Mouse (Mus musculus) liver, adult (tissue): ENCODE measurements around the gene Urm1.

Experiments
- GATA4 ChIP-seq: IDR thresholded peaks from 2 replicates; pipeline ENCODE4 v1.6.1; 2014; ENCODE audit warnings: mild to moderate bottlenecking, low read length; ENCODE audit not compliant: insufficient replicate concordance

The Urm1 gene

GRCm38 (mm10) chr2:29872581-29873295 lies 52.9 kb downstream of the Urm1 start:
- no peak for TF ChIP-seq GATA4

DNA sequence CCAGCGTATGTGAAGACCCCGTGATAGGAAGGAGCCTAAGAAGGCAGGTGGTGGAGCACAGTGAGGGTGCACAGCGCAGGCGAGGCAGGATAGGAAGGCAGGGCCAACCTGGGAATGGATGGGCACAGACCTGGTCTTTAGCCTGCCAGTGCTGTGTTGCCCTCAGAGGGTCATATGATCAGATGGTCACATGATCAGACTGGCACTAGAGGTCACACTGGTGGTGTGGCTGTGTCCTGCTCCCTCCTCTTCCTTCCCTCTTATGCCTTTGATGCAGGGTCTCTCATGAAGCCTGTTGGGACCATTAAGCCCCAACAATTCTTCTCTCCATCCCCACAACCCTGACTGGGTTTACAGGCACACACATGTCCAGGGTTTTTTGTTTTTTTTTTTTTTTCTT lies 53.9 kb downstream of the Urm1 start:
- no peak for TF ChIP-seq GATA4

DNA sequence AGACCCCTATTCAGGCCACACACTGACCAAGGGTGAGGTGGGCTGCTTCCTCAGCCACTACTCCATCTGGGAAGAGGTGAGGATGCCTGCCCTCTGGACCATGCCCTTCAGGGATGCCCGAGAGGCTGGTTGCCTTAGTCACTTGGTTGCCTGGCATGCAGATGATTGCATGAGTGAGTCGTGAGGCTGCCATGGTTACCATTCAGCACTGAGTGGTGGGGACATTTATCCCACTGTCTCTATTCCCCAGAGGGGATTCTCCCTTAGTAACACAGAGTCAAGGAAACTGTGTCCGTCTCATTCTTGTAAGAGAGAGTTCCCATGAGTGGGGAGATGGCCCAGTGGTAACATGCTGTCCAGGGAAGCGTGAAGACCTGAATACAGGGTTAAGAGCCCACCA lies 58.2 kb downstream of the Urm1 start:
- no peak for TF ChIP-seq GATA4

GRCm38 (mm10) chr2:29879191-29879590 lies 59.3 kb downstream of the Urm1 start:
- TF ChIP-seq GATA4 = no peak

DNA sequence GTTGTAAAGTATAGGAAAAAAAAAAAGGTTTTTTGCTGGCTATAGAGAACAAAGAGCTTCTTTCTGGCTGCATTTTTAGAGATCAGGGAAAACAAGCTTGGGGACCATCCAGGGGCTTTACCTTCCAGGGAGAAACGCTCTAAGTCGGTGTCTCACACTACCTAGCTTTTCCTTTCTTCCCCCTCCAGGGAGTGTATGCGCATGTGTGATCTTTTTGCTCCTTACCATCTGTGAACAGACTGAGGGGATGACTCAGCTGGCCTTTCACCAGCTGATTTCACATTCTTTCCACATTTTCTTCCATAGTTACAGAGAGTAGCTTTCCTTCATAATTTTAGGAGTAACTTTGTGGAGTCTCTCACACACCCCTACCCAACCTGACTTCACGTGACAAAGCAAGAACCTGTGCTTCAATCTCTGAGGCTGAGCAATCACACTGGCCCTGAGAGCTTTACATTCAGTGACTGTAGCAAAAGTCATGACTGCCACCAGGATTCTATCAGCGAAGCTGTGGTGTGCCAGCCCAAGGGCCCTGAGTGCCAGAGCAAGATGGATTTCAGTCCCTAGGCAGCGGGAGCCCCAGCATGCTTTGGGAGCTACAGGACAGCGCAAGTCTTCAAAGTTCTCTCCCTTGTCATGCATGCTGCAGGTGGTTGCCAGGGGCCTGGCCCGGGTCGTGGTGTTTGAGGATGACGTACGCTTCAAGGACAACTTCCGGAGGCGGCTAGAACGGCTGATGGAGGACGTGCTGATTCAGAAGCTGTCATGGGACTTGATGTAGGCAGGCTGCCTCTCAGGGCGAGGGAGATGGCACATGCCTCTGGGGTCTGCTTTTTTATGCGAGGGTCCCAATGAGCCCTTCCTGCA lies 60.3 kb downstream of the Urm1 start:
- no peak for TF ChIP-seq GATA4

DNA sequence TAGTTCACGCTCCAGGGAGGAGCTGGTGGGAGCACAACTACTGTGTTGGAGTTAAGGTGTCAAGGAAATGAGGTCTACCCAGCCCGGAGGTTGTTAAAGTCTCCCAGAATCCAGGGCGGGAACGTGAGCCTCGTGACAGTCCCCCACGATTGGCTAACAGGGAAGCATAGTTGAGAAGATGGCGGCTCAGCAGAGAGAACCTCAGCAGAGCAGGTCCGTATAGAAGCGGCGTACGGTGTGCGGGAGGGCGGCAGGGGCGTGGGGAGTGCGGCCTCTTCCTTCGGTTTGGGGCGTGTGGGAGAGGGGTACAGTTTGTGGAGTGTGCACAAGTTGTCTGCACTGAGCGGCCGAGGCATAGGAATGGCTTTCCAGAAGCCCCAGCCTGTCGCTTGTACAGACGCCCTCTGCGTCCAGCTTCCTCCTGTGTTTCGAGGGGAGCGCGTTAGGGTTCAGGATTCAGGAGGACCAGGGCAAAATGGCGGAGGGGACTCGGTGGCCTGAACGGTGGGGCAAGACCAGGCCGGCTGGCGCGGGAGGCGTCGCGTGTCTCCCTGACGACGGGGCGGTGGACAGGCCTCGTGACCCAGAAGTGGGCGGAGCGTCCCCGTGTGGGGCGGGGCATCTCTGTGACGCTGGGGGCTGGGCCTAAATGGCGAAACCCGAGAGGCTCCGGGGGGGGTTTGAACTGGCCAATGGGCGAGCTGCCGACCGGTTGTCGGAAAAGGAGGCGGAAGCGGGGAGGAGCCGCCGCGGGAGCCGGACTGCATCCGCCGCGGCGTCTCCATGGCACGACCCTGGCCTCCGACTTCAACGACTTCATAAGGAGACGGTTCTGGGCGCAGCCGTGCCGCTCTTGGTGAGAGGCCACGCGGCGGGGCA lies 69.4 kb downstream of the Urm1 start, which contains the start of gene Odf2:
Odf2 (plus strand) TSS at position 156 of the 879 bp plus-strand sequence.
- TF ChIP-seq GATA4 = no peak

GRCm38 (mm10) chr2:29889991-29890833 lies 70.3 kb downstream of the Urm1 start:
- TF ChIP-seq GATA4 = no peak

DNA sequence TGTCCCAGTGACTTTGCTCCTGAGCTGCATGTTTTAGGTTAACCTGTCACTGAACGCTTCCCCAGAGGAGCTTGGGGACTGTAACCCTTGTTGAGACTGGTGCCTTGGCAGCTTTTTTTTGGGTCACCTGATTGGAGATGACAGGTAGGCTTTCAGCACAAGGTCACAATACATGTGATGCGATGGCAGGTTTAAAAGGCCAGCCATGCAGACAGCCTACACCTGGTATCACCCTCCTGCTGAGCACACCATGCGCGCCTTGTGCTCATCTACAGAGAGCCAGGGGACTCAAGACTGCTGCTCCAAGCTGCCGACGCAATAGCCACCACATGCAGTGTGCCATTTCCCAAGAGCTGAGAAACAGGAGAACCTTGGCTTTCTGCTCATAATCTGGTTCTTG lies 71.9 kb downstream of the Urm1 start:
- TF ChIP-seq GATA4 = no peak
